Mouse (Mus musculus) liver, embryonic 14.5 days (tissue): ENCODE data around the gene Gm28038.

Experiments used
- CTCF ChIP-seq: IDR thresholded peaks from 2 replicates; pipeline ENCODE4 v1.5.1; 2016; ENCODE audit warnings: antibody characterized with exemption, low read depth, control low read depth
- EP300 ChIP-seq: IDR thresholded peaks from 2 replicates; pipeline ENCODE4 v1.6.1; 2016; ENCODE audit warnings: antibody characterized with exemption, low read depth

DNA sequence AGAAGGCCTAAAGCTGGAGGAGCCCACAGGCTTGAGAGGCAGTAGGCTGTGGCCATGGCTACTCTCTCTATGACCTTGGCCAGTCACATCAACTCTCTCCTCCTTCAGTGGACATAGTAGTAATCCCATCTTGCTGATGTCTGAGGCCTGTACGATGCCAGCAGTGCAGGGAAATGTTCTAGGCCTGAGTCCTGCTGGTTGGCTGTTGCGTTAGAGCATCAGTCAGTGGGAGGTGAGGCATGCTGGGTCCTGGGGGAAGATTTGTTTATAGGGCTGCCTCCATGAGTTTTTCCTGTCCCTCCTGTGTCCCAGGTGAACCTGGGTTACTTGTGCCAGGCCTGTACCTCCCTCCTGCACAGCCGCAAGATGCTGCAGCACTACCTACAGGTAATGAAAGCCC, 61.2 kb downstream of the Gm28038 start:
- TF ChIP-seq EP300 (no peak), CTCF (no peak)
